Mouse (Mus musculus) CD4-positive, CD25-positive, alpha-beta regulatory T cell (primary cell): ENCODE measurements around the gene Shisa3. TPM values are rescaled to one million over a fixed set of nuclear protein-coding genes. Genes with fewer than 3 reads are reported as not detected.

Source experiments
- polyA plus RNA-seq: library from polyadenylated mRNA; unstranded; fragments of 100-300 nt; shearing (Covaris generic); gene quantifications from one replicate; pipeline ENCODE4 v1.2.1, GENCODE M21; 2017

Shisa3 gene
- 0.08 TPM for polyA plus RNA-seq

GRCm38 (mm10) chr5:67607804-67608673 is at the start of gene Shisa3:
Gene Shisa3 (plus strand): TSS chr5:67607882.

Other genes starting within 250 kb of the Shisa3 start
- 0.22 TPM for gene Bend4, start 179.6 kb upstream of the Shisa3 start, polyA plus RNA-seq
- 37.5 TPM for gene Atp8a1, start 239.6 kb downstream of the Shisa3 start, polyA plus RNA-seq